Mouse (Mus musculus) liver, adult 2 months (tissue): ENCODE results near the gene Bhmt2.

Experiments used
- CTCF ChIP-seq: fragments of 200-500 bp; IDR thresholded peaks from 2 replicates; pipeline ENCODE4 v1.5.1; 2011; ENCODE audit warnings: low read depth, low read length, control low read depth
- POLR2A ChIP-seq: fragments of 200-500 bp; IDR thresholded peaks from 2 replicates; pipeline ENCODE4 v1.6.1; 2011; ENCODE audit warnings: low read length, control low read depth; ENCODE audit not compliant: insufficient read depth; ENCODE audit errors: extremely low read depth

DNA sequence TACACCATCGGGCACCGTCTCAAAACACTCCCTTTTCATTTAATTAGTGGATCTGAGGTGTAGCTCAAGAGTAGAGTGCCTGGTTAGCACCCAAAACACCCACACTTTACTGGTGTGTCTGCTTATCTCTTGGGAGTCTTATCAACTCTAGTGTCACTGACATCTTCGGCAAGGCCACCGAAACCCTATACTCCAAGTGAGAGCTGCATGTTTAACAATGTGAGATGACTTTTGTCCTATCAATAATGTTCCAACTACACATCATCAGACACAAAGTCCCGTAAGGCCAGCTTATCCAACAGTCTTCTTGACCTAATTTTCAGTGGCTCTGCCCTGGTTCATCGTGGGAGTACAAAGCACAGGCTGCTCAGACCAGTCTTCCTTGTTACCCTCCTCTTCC lies 20.7 kb downstream of the Bhmt2 start:
- TF ChIP-seq CTCF (no peak), POLR2A (no peak)
